Mouse (Mus musculus) liver, adult 2 months (tissue): Measurements from ENCODE around the gene Evi5l. TPM values are rescaled to one million over a fixed set of nuclear protein-coding genes. Genes with fewer than 3 reads are reported as not detected.

Experiments
- DNase-seq: peaks from one replicate; pipeline ENCODE4 v3.0.0-alpha.2; 2011; ENCODE audit warnings: low read depth, low spot score; ENCODE audit errors: extremely low read depth
- H3K27ac ChIP-seq: fragments of 200-500 bp; replicated peaks from 2 replicates; pipeline ENCODE4 v1.5.1; 2012; ENCODE audit warnings: low read depth, mild to moderate bottlenecking, control low read depth, inconsistent platforms, low read length; ENCODE audit not compliant: insufficient read depth
- H3K27me3 ChIP-seq: fragments of 200-500 bp; 2 replicates; pipeline ENCODE4 v1.6.1; 2012; ENCODE audit warnings: mild to moderate bottlenecking, moderate library complexity, low read length, inconsistent platforms; ENCODE audit not compliant: control insufficient read depth, insufficient read depth
- H3K36me3 ChIP-seq: fragments of 200-500 bp; 2 replicates; pipeline ENCODE4 v1.6.1; 2012; ENCODE audit warnings: low read length, inconsistent platforms; ENCODE audit not compliant: control insufficient read depth, insufficient read depth
- H3K4me1 ChIP-seq: fragments of 200-500 bp; 2 replicates; pipeline ENCODE4 v1.6.1; 2011; ENCODE audit warnings: low read length; ENCODE audit not compliant: control insufficient read depth, insufficient read depth
- H3K4me3 ChIP-seq: fragments of 200-500 bp; 2 replicates; pipeline ENCODE4 v1.5.1; 2011; ENCODE audit warnings: low read depth, mild to moderate bottlenecking, control low read depth, low read length, moderate library complexity; ENCODE audit not compliant: insufficient read depth
- H3K79me2 ChIP-seq: fragments of 200-500 bp; 2 replicates; pipeline ENCODE4 v1.6.1; 2012; ENCODE audit warnings: inconsistent platforms, mild to moderate bottlenecking, low read length, moderate library complexity; ENCODE audit not compliant: control insufficient read depth, insufficient read depth
- H3K9ac ChIP-seq: fragments of 200-500 bp; 2 replicates; pipeline ENCODE4 v1.6.1; 2012; ENCODE audit warnings: low read depth, mild to moderate bottlenecking, control low read depth, inconsistent platforms, low read length
- CTCF ChIP-seq: fragments of 200-500 bp; IDR thresholded peaks from 2 replicates; pipeline ENCODE4 v1.5.1; 2011; ENCODE audit warnings: low read depth, low read length, control low read depth
- POLR2A ChIP-seq: fragments of 200-500 bp; IDR thresholded peaks from 2 replicates; pipeline ENCODE4 v1.6.1; 2011; ENCODE audit warnings: low read length, control low read depth; ENCODE audit not compliant: insufficient read depth; ENCODE audit errors: extremely low read depth
- WGBS: fragments of 180-500 bp; shearing (Covaris S2); methylation state at CpG from one replicate; pipeline ENCODE4 v1.1.7; 2018; 5-methylcytosine and 5-hydroxymethylcytosine counted together
- polyA plus RNA-seq: library from polyadenylated mRNA; depleted of rRNA; stranded (reverse); fragments of >200 nt; gene quantifications from 2 replicates; pipeline ENCODE4 v1.2.3, GENCODE M21; 2012
- total RNA-seq: library from RNA; depleted of rRNA; stranded (reverse); fragments of >200 nt; gene quantifications from 2 replicates; pipeline ENCODE4 v1.2.3, GENCODE M21; 2014

The Evi5l gene
- total and polyA plus RNA-seq, 2 experiments: 3.2 to 8.0 TPM

- 17% methylated on average over 18 of the region's 18 CpGs for WGBS
- DNase-seq: peak; percentile 75
- no peak overlapping the region for H3K4me3 ChIP-seq
Observed at GRCm38 (mm10) chr8:4192807-4193587, 26.6 kb downstream of the Evi5l start.

GRCm38 (mm10) chr8:4193588-4193894, 27.2 kb downstream of the Evi5l start:
- 31% methylated on average over 7 of the region's 7 CpGs for WGBS
- TF ChIP-seq POLR2A: no peak
- no peak for TF ChIP-seq CTCF
- no peak for DNase-seq
- Histone ChIP-seq H3K27me3 (no peaks in the 10 kb centered on the region), H3K79me2 (no peaks in the 10 kb centered on the region), H3K9ac (no peak overlapping the region), H3K4me1 (peaks cover 1% of the 10 kb centered on the region; the same call in 1 of the 2 replicates), H3K4me3 (no peak overlapping the region), H3K36me3 (no peaks in the 10 kb centered on the region), H3K27ac (no peak overlapping the region)

More at GRCm38 (mm10) chr8:4192807-4193587, 26.6 kb downstream of the Evi5l start:
- no peak overlapping the region for H3K27ac ChIP-seq
- no peaks in the 10 kb centered on the region for H3K36me3 ChIP-seq
- H3K79me2 ChIP-seq: no peaks in the 10 kb centered on the region
- peaks cover 1% of the 10 kb centered on the region; the same call in 1 of the 2 replicates for H3K4me1 ChIP-seq
- no peak for TF ChIP-seq POLR2A
- peak; percentile 97 for TF ChIP-seq CTCF
- H3K27me3 ChIP-seq: no peaks in the 10 kb centered on the region
- H3K9ac ChIP-seq: no peak overlapping the region

GRCm38 (mm10) chr8:4201321-4201720, 35.0 kb downstream of the Evi5l start:
- TF ChIP-seq POLR2A (no peak), CTCF (no peak)
- Histone ChIP-seq H3K4me3 (no peak overlapping the region), H3K27me3 (no peaks in the 10 kb centered on the region), H3K36me3 (no peaks in the 10 kb centered on the region), H3K27ac (no peak overlapping the region), H3K9ac (no peak overlapping the region), H3K79me2 (no peaks in the 10 kb centered on the region), H3K4me1 (no peaks in the 10 kb centered on the region)
- DNase-seq: no peak
- WGBS: 74% methylated on average over 2 of the region's 2 CpGs

GRCm38 (mm10) chr8:4205246-4206123, 39.1 kb downstream of the Evi5l start:
- Histone ChIP-seq H3K4me3 (no peak overlapping the region), H3K27ac (no peak overlapping the region), H3K36me3 (no peaks in the 10 kb centered on the region), H3K79me2 (no peaks in the 10 kb centered on the region), H3K27me3 (no peaks in the 10 kb centered on the region), H3K4me1 (no peaks in the 10 kb centered on the region), H3K9ac (no peak overlapping the region)
- no peak for TF ChIP-seq CTCF
- TF ChIP-seq POLR2A: no peak
- DNase-seq: no peak
- 81% methylated on average over 38 of the region's 38 CpGs for WGBS

DNA sequence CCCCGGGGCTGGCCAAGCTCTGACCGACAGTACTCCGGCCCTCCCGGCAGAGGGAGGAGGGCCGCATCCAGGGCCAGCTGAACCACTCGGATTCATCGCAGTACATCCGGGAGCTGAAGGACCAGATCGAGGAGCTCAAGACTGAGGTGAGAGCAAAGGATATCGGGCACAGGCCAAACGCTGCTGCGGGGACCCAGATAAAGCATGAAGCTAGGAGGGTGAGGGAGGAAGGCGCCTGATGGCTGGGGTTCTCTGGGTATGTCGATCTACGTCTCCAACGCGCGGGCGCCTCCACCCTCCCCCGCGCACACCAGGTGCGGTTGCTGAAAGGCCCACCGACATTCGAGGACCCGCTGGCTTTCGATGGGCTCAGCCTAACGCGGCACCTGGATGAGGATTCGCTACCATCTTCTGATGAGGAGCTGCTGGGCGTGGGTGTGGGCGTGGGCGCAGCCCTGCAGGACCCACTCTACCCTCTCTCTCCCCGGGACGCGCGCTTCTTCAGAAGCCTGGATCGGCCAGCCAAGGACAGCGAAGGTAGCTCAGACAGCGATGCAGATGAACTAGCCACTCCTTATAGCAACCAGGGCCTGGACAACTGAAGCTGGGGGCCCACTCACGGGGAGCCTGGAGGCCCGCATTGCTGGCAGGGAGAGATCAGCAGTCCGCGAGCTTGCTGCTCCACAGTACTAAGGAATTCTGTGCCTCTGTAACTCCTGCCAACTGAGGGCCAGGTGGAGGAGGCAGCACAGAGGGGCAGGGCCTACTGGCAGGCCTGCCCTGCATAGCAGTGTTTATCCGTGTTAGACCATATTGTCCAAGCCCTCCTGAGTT, 40.0 kb downstream of the Evi5l start:
- no peak for DNase-seq
- no peaks in the 10 kb centered on the region for H3K27me3 ChIP-seq
- no peak for TF ChIP-seq POLR2A
- TF ChIP-seq CTCF: no peak
- H3K4me3 ChIP-seq: no peak overlapping the region
- no peaks in the 10 kb centered on the region for H3K36me3 ChIP-seq
- H3K79me2 ChIP-seq: no peaks in the 10 kb centered on the region
- no peaks in the 10 kb centered on the region for H3K4me1 ChIP-seq
- H3K27ac ChIP-seq: no peak overlapping the region
- H3K9ac ChIP-seq: no peak overlapping the region
- WGBS: 76% methylated on average over 44 of the region's 44 CpGs
